Mouse (Mus musculus) liver, adult 2 months (tissue): ENCODE measurements at regions not wholly inside any gene's neighbourhood (a gene's known extent, or its start where the extent isn't known, plus 50 kb on each side); places are given as distances from the start of the nearest gene placed in this dataset.

Source experiments
- DNase-seq: peaks from one replicate; pipeline ENCODE4 v3.0.0-alpha.2; 2011; ENCODE audit warnings: low read depth, low spot score; ENCODE audit errors: extremely low read depth
- H3K27ac ChIP-seq: fragments of 200-500 bp; replicated peaks from 2 replicates; pipeline ENCODE4 v1.5.1; 2012; ENCODE audit warnings: low read depth, mild to moderate bottlenecking, control low read depth, inconsistent platforms, low read length; ENCODE audit not compliant: insufficient read depth
- H3K27me3 ChIP-seq: fragments of 200-500 bp; 2 replicates; pipeline ENCODE4 v1.6.1; 2012; ENCODE audit warnings: mild to moderate bottlenecking, moderate library complexity, low read length, inconsistent platforms; ENCODE audit not compliant: control insufficient read depth, insufficient read depth
- H3K36me3 ChIP-seq: fragments of 200-500 bp; 2 replicates; pipeline ENCODE4 v1.6.1; 2012; ENCODE audit warnings: low read length, inconsistent platforms; ENCODE audit not compliant: control insufficient read depth, insufficient read depth
- H3K4me1 ChIP-seq: fragments of 200-500 bp; 2 replicates; pipeline ENCODE4 v1.6.1; 2011; ENCODE audit warnings: low read length; ENCODE audit not compliant: control insufficient read depth, insufficient read depth
- H3K4me3 ChIP-seq: fragments of 200-500 bp; 2 replicates; pipeline ENCODE4 v1.5.1; 2011; ENCODE audit warnings: low read depth, mild to moderate bottlenecking, control low read depth, low read length, moderate library complexity; ENCODE audit not compliant: insufficient read depth
- H3K79me2 ChIP-seq: fragments of 200-500 bp; 2 replicates; pipeline ENCODE4 v1.6.1; 2012; ENCODE audit warnings: inconsistent platforms, mild to moderate bottlenecking, low read length, moderate library complexity; ENCODE audit not compliant: control insufficient read depth, insufficient read depth
- H3K9ac ChIP-seq: fragments of 200-500 bp; 2 replicates; pipeline ENCODE4 v1.6.1; 2012; ENCODE audit warnings: low read depth, mild to moderate bottlenecking, control low read depth, inconsistent platforms, low read length
- CTCF ChIP-seq: fragments of 200-500 bp; IDR thresholded peaks from 2 replicates; pipeline ENCODE4 v1.5.1; 2011; ENCODE audit warnings: low read depth, low read length, control low read depth
- POLR2A ChIP-seq: fragments of 200-500 bp; IDR thresholded peaks from 2 replicates; pipeline ENCODE4 v1.6.1; 2011; ENCODE audit warnings: low read length, control low read depth; ENCODE audit not compliant: insufficient read depth; ENCODE audit errors: extremely low read depth
- WGBS: fragments of 180-500 bp; shearing (Covaris S2); methylation state at CpG from one replicate; pipeline ENCODE4 v1.1.7; 2018; 5-methylcytosine and 5-hydroxymethylcytosine counted together

- Histone ChIP-seq H3K4me3 (no peak overlapping the region), H3K79me2 (no peaks in the 10 kb centered on the region), H3K4me1 (no peaks in the 10 kb centered on the region), H3K27ac (no peak overlapping the region), H3K27me3 (no peaks in the 10 kb centered on the region), H3K36me3 (no peaks in the 10 kb centered on the region), H3K9ac (no peak overlapping the region)
- TF ChIP-seq POLR2A = no peak
- no peak for TF ChIP-seq CTCF
- DNase-seq = no peak
- 76% methylated on average over 3 of the region's 3 CpGs for WGBS
Measured at GRCm38 (mm10) chr16:12956416-12956815, 153.1 kb upstream of the Ercc4 start.

DNA sequence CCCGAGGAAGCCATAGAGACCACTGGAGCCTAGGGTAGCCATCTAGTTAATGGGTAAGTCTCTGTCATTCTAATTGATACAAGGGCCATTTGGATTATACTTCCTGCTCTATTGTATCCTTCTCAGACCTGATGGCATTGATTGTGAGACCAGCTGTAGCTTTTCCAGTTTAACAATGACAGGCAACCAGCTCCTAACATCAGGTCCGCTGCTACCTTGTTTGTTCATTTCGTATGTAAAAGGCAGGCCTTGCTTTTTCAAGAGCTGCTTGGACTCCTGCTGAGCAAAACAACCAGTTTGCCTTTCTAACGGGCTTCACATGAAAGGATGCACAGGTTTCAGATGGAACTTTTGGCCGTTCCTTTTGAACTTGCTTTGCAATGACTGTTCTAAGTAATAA is 148.6 kb upstream of the Ercc4 start:
- Histone ChIP-seq H3K27me3 (no peaks in the 10 kb centered on the region), H3K36me3 (no peaks in the 10 kb centered on the region), H3K27ac (no peak overlapping the region), H3K4me3 (no peak overlapping the region), H3K4me1 (no peaks in the 10 kb centered on the region), H3K79me2 (no peaks in the 10 kb centered on the region), H3K9ac (no peak overlapping the region)
- WGBS = 85% methylated on average over 5 of the region's 5 CpGs
- DNase-seq = no peak
- TF ChIP-seq POLR2A (no peak), CTCF (no peak)

DNA sequence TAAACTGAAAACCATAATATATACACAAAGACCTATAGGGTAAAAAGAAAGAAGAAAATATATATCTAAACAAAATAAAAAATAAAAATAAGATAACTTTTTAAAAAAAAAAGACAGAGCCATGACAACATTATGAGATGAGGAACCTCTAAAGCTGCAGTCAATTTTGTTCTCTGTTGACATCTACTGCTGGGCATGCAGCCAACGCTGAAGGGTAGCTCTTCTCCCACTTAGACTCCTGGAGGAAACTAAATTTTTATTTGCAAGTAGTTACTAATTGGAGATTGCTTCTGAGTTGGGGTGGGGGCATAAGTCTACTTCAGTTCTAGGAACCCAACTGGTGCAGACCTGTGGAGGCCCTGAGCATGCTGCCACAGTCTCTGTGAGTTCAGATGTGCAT is 126.8 kb upstream of the Ercc4 start:
- H3K4me3 ChIP-seq = no peak overlapping the region
- no peak overlapping the region for H3K9ac ChIP-seq
- H3K36me3 ChIP-seq = no peaks in the 10 kb centered on the region
- H3K79me2 ChIP-seq = no peaks in the 10 kb centered on the region
- DNase-seq = no peak
- TF ChIP-seq POLR2A (no peak), CTCF (no peak)
- no peaks in the 10 kb centered on the region for H3K27me3 ChIP-seq
- WGBS = 72% methylated on average over 1 of the region's 1 CpGs
- no peaks in the 10 kb centered on the region for H3K4me1 ChIP-seq
- H3K27ac ChIP-seq = no peak overlapping the region

GRCm38 (mm10) chr16:13001288-13001880 is 108.1 kb upstream of the Ercc4 start:
- WGBS = 71% methylated on average over 1 of the region's 1 CpGs
- DNase-seq = no peak
- H3K36me3 ChIP-seq = no peaks in the 10 kb centered on the region
- H3K79me2 ChIP-seq = no peaks in the 10 kb centered on the region
- no peak overlapping the region for H3K4me3 ChIP-seq
- no peaks in the 10 kb centered on the region for H3K27me3 ChIP-seq
- H3K4me1 ChIP-seq = no peaks in the 10 kb centered on the region
- no peak overlapping the region for H3K27ac ChIP-seq
- H3K9ac ChIP-seq = no peak overlapping the region
- TF ChIP-seq CTCF (no peak), POLR2A (no peak)

DNA sequence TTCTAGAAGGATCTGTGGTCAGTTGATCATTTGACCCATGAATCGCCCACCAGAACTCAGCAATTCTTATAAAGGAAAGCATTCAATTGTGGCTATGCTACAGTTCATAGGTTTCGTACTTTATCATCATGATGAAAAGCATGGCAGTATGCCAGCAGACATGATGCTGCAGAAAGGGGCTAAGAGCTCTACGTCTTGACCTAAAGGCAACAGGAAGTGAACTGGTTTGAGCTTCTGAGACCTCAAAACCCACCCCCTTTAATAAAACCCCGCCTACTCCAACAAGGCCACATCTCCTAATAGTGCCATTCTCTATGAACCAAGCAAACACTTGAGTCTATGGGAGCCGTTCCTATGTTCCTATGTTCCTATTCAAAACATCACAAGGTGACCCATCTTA is 96.6 kb upstream of the Ercc4 start:
- no peak overlapping the region for H3K4me3 ChIP-seq
- WGBS = 85% methylated on average over 5 of the region's 5 CpGs
- no peaks in the 10 kb centered on the region for H3K4me1 ChIP-seq
- no peaks in the 10 kb centered on the region for H3K36me3 ChIP-seq
- no peaks in the 10 kb centered on the region for H3K27me3 ChIP-seq
- H3K79me2 ChIP-seq = no peaks in the 10 kb centered on the region
- DNase-seq = no peak
- TF ChIP-seq POLR2A (no peak), CTCF (no peak)
- H3K9ac ChIP-seq = no peak overlapping the region
- H3K27ac ChIP-seq = no peak overlapping the region

- no peak for TF ChIP-seq CTCF
- TF ChIP-seq POLR2A = no peak
- H3K4me1 ChIP-seq = no peaks in the 10 kb centered on the region
- H3K4me3 ChIP-seq = no peak overlapping the region
- H3K36me3 ChIP-seq = no peaks in the 10 kb centered on the region
- DNase-seq = no peak
- no peaks in the 10 kb centered on the region for H3K27me3 ChIP-seq
- no peaks in the 10 kb centered on the region for H3K79me2 ChIP-seq
- 46% methylated on average over 10 of the region's 10 CpGs for whole genome bisulfite sequencing
- H3K27ac ChIP-seq = no peak overlapping the region
- no peak overlapping the region for H3K9ac ChIP-seq
Measured at GRCm38 (mm10) chr16:13013891-13014644, 95.4 kb upstream of the Ercc4 start.
